Mouse (Mus musculus) testis, adult 2 months (tissue): ENCODE data around the gene Cpped1. TPM values are rescaled to one million over a fixed set of nuclear protein-coding genes. Genes with fewer than 3 reads are reported as not detected.

Source experiments
- H3K27ac ChIP-seq: fragments of 200-500 bp; 2 replicates; pipeline ENCODE4 v1.5.1; 2012; ENCODE audit warnings: low read depth, low read length; ENCODE audit not compliant: control insufficient read depth, insufficient read depth
- H3K27me3 ChIP-seq: fragments of 200-500 bp; 2 replicates; pipeline ENCODE4 v1.6.1; 2012; ENCODE audit warnings: mild to moderate bottlenecking, low read length, moderate library complexity; ENCODE audit not compliant: control insufficient read depth, insufficient read depth
- H3K36me3 ChIP-seq: fragments of 200-500 bp; 2 replicates; pipeline ENCODE4 v1.6.1; 2012; ENCODE audit warnings: mild to moderate bottlenecking, low read length; ENCODE audit not compliant: control insufficient read depth, insufficient read depth
- H3K4me1 ChIP-seq: fragments of 200-500 bp; 2 replicates; pipeline ENCODE4 v1.6.1; 2012; ENCODE audit warnings: low read length; ENCODE audit not compliant: control insufficient read depth, insufficient read depth
- H3K4me3 ChIP-seq: fragments of 200-500 bp; 2 replicates; pipeline ENCODE4 v1.5.1; 2012; ENCODE audit warnings: low read depth, mild to moderate bottlenecking, low read length, moderate library complexity, mixed read lengths; ENCODE audit not compliant: control insufficient read depth
- CTCF ChIP-seq: fragments of 200-500 bp; IDR thresholded peaks from 2 replicates; pipeline ENCODE4 v1.5.1; 2012; ENCODE audit warnings: low read depth, mild to moderate bottlenecking, inconsistent platforms, low read length, moderate library complexity; ENCODE audit not compliant: control insufficient read depth, insufficient read depth, insufficient replicate concordance
- POLR2A ChIP-seq: fragments of 200-500 bp; IDR thresholded peaks from 2 replicates; pipeline ENCODE4 v1.6.1; 2012; ENCODE audit warnings: low read depth, mild to moderate bottlenecking, inconsistent platforms, low read length, moderate library complexity; ENCODE audit not compliant: control insufficient read depth
- polyA plus RNA-seq: library from polyadenylated mRNA; depleted of rRNA; stranded (reverse); fragments of >200 nt; gene quantifications from 2 replicates; pipeline ENCODE4 v1.2.3, GENCODE M21; 2012

Cpped1 gene
- polyA plus RNA-seq, 1 experiment: 5.7 TPM

GRCm38 (mm10) chr16:11782082-11782481, 127.2 kb downstream of the Cpped1 start:
- H3K4me3 ChIP-seq: no peak overlapping the region
- no peaks in the 10 kb centered on the region for H3K4me1 ChIP-seq
- TF ChIP-seq CTCF (no peak), POLR2A (no peak)
- no peaks in the 10 kb centered on the region for H3K36me3 ChIP-seq
- H3K27me3 ChIP-seq: no peaks in the 10 kb centered on the region
- H3K27ac ChIP-seq: no peak overlapping the region

DNA sequence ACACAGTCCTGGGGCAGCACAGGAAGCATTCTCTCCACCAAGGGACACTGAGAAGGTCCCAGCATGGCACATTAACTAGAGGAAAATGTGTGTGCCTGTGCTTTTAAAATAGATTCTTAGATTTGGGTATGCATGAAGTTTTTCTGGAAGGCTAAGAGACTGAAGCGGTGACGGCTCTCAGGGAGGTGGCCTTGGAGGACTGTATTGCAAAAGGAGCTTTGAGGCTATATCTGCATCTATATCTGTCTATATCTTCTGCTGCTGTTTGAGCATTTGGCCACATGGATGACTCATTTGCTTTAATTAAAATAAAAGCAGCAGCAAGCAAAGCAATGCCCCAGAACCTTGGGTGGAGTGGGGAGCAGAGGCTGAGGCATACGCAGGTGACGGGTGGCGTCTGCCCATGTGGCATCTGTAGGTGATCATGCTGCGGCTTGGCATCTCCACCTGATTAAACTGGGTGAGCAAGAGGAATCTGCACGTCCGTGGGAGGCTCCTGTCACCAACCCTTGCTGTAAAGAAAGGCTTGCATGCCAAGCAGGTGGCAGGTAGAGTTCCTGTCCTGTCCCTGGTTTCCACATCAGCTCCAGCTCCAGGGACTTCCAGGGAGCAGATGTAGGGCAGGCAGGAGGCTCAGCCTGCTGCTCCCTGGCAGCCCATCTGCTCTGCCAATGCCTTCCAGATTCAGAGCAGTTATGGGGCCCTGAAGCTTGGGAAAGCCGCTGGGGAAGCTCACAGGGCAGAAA, 130.4 kb downstream of the Cpped1 start:
- no peak overlapping the region for H3K27ac ChIP-seq
- no peaks in the 10 kb centered on the region for H3K4me1 ChIP-seq
- H3K36me3 ChIP-seq: no peaks in the 10 kb centered on the region
- H3K27me3 ChIP-seq: no peaks in the 10 kb centered on the region
- H3K4me3 ChIP-seq: no peak overlapping the region
- TF ChIP-seq CTCF (no peak), POLR2A (no peak)

GRCm38 (mm10) chr16:11778191-11778590, 131.1 kb downstream of the Cpped1 start:
- H3K27ac ChIP-seq: no peak overlapping the region
- TF ChIP-seq CTCF: no peak
- no peak for TF ChIP-seq POLR2A
- H3K36me3 ChIP-seq: no peaks in the 10 kb centered on the region
- no peaks in the 10 kb centered on the region for H3K27me3 ChIP-seq
- no peaks in the 10 kb centered on the region for H3K4me1 ChIP-seq
- no peak overlapping the region for H3K4me3 ChIP-seq

DNA sequence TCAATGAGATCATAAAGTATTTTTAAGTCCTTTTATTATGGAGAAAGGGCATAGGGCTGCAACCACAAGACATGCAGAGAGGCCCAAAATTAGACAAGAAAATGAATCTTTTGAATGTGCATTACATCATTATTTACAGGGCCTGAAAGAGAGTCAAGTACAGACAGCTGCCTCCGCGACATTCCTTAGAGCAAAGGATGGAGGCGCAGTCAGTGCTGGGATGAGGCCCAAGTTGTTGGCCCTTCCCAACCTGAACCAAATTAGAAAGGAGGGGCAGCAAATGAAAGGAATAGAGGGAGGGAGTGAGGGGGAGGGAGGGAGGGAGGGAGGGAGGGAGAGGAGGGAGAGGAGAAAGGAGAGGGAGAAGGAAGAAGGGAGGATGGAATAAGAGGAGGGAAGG, 132.7 kb downstream of the Cpped1 start:
- Histone ChIP-seq H3K27ac (no peak overlapping the region), H3K4me1 (no peaks in the 10 kb centered on the region), H3K36me3 (no peaks in the 10 kb centered on the region), H3K4me3 (no peak overlapping the region), H3K27me3 (no peaks in the 10 kb centered on the region)
- TF ChIP-seq POLR2A (no peak), CTCF (no peak)

DNA sequence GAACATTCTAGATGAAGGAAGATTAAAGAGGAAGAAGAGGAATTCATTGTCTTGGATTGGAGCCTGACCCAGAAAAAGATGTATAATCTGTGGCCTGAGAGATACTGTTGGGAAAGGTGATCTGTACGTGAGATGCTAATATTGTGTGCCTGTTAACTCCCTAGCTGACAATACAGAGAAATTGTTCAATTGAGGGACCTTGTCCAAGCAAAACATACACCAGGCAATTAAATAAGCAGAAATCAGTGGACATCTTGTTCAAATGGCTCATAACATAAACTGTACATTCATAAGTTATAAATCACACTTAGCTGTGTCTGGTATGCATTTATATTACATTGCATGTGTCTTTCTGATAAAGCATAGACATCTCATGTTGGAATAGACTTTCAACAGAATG, 134.9 kb downstream of the Cpped1 start:
- no peak overlapping the region for H3K4me3 ChIP-seq
- H3K27ac ChIP-seq: no peak overlapping the region
- TF ChIP-seq CTCF (no peak), POLR2A (no peak)
- no peaks in the 10 kb centered on the region for H3K36me3 ChIP-seq
- H3K4me1 ChIP-seq: no peaks in the 10 kb centered on the region
- H3K27me3 ChIP-seq: no peaks in the 10 kb centered on the region

GRCm38 (mm10) chr16:11772318-11772717, 136.9 kb downstream of the Cpped1 start:
- H3K4me3 ChIP-seq: no peak overlapping the region
- H3K27me3 ChIP-seq: no peaks in the 10 kb centered on the region
- no peaks in the 10 kb centered on the region for H3K36me3 ChIP-seq
- H3K27ac ChIP-seq: no peak overlapping the region
- H3K4me1 ChIP-seq: no peaks in the 10 kb centered on the region
- TF ChIP-seq POLR2A: no peak
- TF ChIP-seq CTCF: no peak

DNA sequence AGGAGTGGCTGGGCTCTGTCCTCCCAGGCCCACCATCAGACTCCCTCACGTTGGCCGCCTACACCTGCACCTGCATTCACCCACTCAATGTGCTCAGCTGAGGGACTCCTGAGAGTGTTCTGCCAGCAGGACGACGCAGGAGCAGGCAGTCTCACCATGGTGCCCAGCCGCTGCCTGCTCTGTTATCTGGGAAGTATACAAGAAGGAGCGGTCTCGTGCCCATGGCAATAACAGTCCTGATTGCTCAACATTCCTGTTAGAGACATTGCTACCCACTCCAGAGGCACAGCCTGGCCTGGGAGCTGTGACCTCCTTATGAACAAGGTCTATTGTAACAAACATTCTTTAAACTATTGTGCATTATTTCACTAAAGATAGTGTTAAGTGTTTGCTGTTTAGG, 151.3 kb downstream of the Cpped1 start:
- no peak for TF ChIP-seq CTCF
- TF ChIP-seq POLR2A: no peak
- H3K4me1 ChIP-seq: no peaks in the 10 kb centered on the region
- no peaks in the 10 kb centered on the region for H3K36me3 ChIP-seq
- H3K27ac ChIP-seq: no peak overlapping the region
- no peak overlapping the region for H3K4me3 ChIP-seq
- H3K27me3 ChIP-seq: no peaks in the 10 kb centered on the region

DNA sequence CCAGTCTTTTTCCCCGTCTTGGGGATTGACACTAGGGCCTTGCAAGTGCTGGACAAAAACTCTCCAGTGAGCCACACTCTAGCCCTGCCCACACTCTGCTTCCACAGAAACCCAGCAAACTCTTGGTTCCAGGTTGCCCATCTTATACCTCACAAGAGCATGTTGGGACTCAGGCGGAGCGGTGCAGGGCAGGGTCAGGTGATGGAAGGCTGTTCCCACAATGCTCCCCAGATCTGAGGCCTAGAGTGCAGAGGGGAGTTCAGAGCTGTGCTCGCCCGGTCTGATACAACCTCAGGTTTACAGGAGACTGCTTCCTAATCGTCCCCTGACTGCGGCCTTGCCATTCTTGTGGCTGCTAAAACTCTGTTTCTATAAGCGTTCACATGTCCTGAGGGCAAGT, 151.8 kb downstream of the Cpped1 start:
- TF ChIP-seq POLR2A (no peak), CTCF (no peak)
- Histone ChIP-seq H3K4me1 (no peaks in the 10 kb centered on the region), H3K27me3 (no peaks in the 10 kb centered on the region), H3K27ac (no peak overlapping the region), H3K36me3 (no peaks in the 10 kb centered on the region), H3K4me3 (no peak overlapping the region)
